Mouse (Mus musculus): Measurements from ENCODE around the gene Dgkq. TPM values are rescaled to one million over a fixed set of nuclear protein-coding genes. Genes with fewer than 3 reads are reported as not detected.

The Dgkq gene
- polyA plus RNA-seq, 1 experiment = 45.0 TPM

DNA sequence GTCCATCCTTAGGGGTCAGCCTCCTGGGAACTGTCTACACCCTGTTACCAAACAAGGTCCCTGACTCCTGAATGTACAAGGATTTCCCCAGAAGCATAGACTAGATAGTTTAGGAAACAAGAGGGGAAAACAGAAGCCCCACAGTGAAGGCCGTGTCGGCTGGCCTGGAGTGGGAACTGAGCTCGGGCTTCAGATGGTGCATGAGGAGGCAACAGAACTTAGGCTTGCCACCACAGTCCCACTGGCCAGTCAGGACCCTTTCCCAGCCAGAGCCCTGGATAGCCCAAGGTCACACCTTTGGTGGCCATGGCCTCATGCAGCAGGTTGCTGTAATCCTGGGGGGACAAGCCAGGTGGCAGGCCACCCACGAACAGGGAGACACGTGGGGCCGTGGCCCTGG, 16.1 kb downstream of the Dgkq start:
- no peak overlapping the region for H3K27ac ChIP-seq (ENCODE audit: control insufficient read depth, insufficient read depth, low read length)
- DNase-seq = no peak
- 98% methylated on average over 6 of the region's 6 CpGs for WGBS
- no peak overlapping the region for H3K4me3 ChIP-seq (ENCODE audit: control insufficient read depth, insufficient read depth, low read length)
- no peaks in the 10 kb centered on the region for H3K27me3 ChIP-seq (ENCODE audit: control insufficient read depth, insufficient read depth, low read length)
- H3K36me3 ChIP-seq (ENCODE audit: control insufficient read depth, insufficient read depth, low read length) = peaks cover 25% of the 10 kb centered on the region
- H3K4me1 ChIP-seq (replicated peaks; ENCODE audit: control insufficient read depth, insufficient read depth, low read length) = no peaks in the 10 kb centered on the region
- no peak for TF ChIP-seq POLR2A (IDR thresholded peaks at IDR 0.05; ENCODE audit: control insufficient read depth, extremely low read depth, insufficient read depth, low read length, poor library complexity)
- no peak for TF ChIP-seq CTCF (IDR thresholded peaks at IDR 0.05; ENCODE audit: borderline replicate concordance, control insufficient read depth, extremely low read depth, insufficient read depth, low read length, poor library complexity)

DNA sequence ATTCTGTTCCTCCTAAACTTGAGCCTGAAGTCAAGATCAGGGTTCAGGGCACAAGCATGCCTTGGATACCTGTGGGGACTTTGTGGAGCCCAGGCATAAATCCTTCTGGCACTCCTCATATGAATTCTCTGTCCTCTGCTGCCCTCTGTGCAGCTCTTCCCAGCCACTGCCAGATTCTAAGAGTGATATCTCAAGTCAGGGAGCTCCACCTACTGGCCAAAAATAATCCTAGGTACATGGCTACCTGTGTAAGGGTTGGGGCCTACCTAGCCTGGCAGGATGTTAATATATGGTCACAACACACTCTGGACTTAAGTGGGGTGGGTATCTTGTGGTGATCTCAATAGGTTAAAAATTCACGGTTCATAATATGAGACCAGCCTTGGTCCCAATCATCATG, 17.6 kb downstream of the Dgkq start:
- H3K4me3 ChIP-seq (ENCODE audit: control insufficient read depth, insufficient read depth, low read length) = no peak overlapping the region
- peaks cover 25% of the 10 kb centered on the region for H3K36me3 ChIP-seq (ENCODE audit: control insufficient read depth, insufficient read depth, low read length)
- TF ChIP-seq POLR2A (IDR thresholded peaks at IDR 0.05; ENCODE audit: control insufficient read depth, extremely low read depth, insufficient read depth, low read length, poor library complexity) (no peak), CTCF (IDR thresholded peaks at IDR 0.05; ENCODE audit: borderline replicate concordance, control insufficient read depth, extremely low read depth, insufficient read depth, low read length, poor library complexity) (no peak)
- peak; percentile 77 for DNase-seq
- H3K27me3 ChIP-seq (ENCODE audit: control insufficient read depth, insufficient read depth, low read length) = no peaks in the 10 kb centered on the region
- no peak overlapping the region for H3K27ac ChIP-seq (ENCODE audit: control insufficient read depth, insufficient read depth, low read length)
- 60% methylated on average over 1 of the region's 1 CpGs for WGBS
- H3K4me1 ChIP-seq (replicated peaks; ENCODE audit: control insufficient read depth, insufficient read depth, low read length) = no peaks in the 10 kb centered on the region

DNA sequence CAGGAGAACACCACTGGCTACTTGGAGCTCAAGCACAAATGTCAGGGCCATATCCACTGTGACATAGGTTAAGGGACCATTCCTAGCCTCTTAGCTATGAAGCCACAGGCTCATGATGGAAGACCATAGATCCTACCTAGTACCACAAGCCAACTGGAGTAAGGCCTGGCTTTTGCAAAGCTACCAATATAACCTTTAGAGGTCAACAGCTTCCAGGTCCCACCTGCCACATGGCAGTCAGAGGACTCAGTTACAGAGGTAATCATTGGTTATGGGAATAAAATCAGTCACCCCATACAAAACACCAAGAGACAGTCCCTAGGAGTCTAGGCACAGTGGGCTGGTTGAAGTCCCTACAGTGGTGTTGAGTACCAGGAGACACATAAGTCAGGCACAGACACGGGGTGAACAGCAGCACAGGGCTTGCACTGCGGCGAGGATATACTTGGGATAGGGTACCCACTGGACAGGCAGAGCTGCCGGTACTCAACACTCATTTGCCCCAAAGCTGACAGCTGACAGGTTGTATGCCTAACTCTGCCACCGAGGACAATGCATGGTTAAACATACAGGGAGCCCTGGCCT, 18.2 kb downstream of the Dgkq start:
- Histone ChIP-seq H3K36me3 (ENCODE audit: control insufficient read depth, insufficient read depth, low read length) (peaks cover 25% of the 10 kb centered on the region), H3K4me1 (replicated peaks; ENCODE audit: control insufficient read depth, insufficient read depth, low read length) (no peaks in the 10 kb centered on the region), H3K27me3 (ENCODE audit: control insufficient read depth, insufficient read depth, low read length) (no peaks in the 10 kb centered on the region), H3K4me3 (ENCODE audit: control insufficient read depth, insufficient read depth, low read length) (no peak overlapping the region), H3K27ac (ENCODE audit: control insufficient read depth, insufficient read depth, low read length) (no peak overlapping the region)
- no peak for DNase-seq
- 85% methylated on average over 5 of the region's 5 CpGs for WGBS
- no peak for TF ChIP-seq POLR2A (IDR thresholded peaks at IDR 0.05; ENCODE audit: control insufficient read depth, extremely low read depth, insufficient read depth, low read length, poor library complexity)
- TF ChIP-seq CTCF (IDR thresholded peaks at IDR 0.05; ENCODE audit: borderline replicate concordance, control insufficient read depth, extremely low read depth, insufficient read depth, low read length, poor library complexity) = no peak

DNA sequence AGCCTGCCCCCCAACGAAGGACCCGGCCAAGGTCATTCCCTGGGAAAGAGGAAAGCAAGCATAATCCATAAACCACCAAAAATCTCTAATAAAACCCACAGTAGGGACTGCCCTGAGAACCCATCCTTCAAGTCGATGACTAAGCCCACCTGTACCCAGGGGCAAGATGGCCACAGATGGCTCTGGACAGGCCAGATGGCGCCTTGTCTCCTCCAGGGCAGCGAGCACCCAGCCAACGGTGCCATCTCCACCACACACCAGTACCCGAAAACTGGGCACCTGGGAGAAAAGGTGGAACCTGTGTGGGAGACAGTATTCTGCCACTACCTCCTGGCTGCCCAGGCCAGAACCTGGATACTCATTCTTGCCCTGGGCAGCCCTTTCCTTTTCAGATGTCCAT, 19.1 kb downstream of the Dgkq start:
- H3K27me3 ChIP-seq (ENCODE audit: control insufficient read depth, insufficient read depth, low read length) = no peaks in the 10 kb centered on the region
- H3K36me3 ChIP-seq (ENCODE audit: control insufficient read depth, insufficient read depth, low read length) = peaks cover 25% of the 10 kb centered on the region
- no peaks in the 10 kb centered on the region for H3K4me1 ChIP-seq (replicated peaks; ENCODE audit: control insufficient read depth, insufficient read depth, low read length)
- WGBS = 97% methylated on average over 7 of the region's 7 CpGs
- H3K4me3 ChIP-seq (ENCODE audit: control insufficient read depth, insufficient read depth, low read length) = no peak overlapping the region
- TF ChIP-seq POLR2A (IDR thresholded peaks at IDR 0.05; ENCODE audit: control insufficient read depth, extremely low read depth, insufficient read depth, low read length, poor library complexity) = no peak
- no peak for TF ChIP-seq CTCF (IDR thresholded peaks at IDR 0.05; ENCODE audit: borderline replicate concordance, control insufficient read depth, extremely low read depth, insufficient read depth, low read length, poor library complexity)
- no peak for DNase-seq
- H3K27ac ChIP-seq (ENCODE audit: control insufficient read depth, insufficient read depth, low read length) = no peak overlapping the region

DNA sequence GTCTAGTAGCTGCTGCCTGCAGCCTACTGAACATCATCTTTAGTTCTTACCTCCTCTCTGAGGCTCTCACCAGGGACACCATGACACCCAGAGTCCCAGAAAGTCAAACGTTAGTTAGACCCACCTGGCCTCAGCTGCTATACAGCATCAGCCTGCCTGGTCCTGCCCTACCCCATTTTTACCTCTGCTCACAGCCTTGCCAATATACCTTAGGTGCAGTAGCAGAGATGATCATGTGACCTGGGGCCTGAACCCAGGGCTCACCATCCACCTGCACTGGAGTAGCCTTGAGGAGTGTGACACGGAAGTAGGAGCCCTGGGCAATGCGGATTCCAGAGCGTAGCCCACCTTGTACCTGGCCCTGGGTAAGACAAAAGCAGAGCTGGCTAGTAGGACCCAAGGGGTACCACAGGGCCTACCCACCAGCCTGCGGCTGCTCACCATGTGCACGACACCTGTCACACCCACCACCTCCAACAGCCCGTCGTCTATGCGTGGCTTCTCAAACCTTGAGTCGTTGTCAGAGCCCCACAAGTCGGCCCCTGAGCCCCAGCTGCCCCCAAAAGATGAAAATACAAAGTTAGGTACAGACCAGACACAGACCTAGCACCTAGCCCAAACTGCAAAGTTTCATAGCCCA, 20.4 kb downstream of the Dgkq start:
- H3K27ac ChIP-seq (ENCODE audit: control insufficient read depth, insufficient read depth, low read length) = no peak overlapping the region
- WGBS = 97% methylated on average over 11 of the region's 11 CpGs
- no peaks in the 10 kb centered on the region for H3K27me3 ChIP-seq (ENCODE audit: control insufficient read depth, insufficient read depth, low read length)
- TF ChIP-seq POLR2A (IDR thresholded peaks at IDR 0.05; ENCODE audit: control insufficient read depth, extremely low read depth, insufficient read depth, low read length, poor library complexity) = no peak
- TF ChIP-seq CTCF (IDR thresholded peaks at IDR 0.05; ENCODE audit: borderline replicate concordance, control insufficient read depth, extremely low read depth, insufficient read depth, low read length, poor library complexity) = no peak
- H3K36me3 ChIP-seq (ENCODE audit: control insufficient read depth, insufficient read depth, low read length) = peaks cover 15% of the 10 kb centered on the region
- H3K4me1 ChIP-seq (replicated peaks; ENCODE audit: control insufficient read depth, insufficient read depth, low read length) = no peaks in the 10 kb centered on the region
- no peak overlapping the region for H3K4me3 ChIP-seq (ENCODE audit: control insufficient read depth, insufficient read depth, low read length)
- DNase-seq = no peak

DNA sequence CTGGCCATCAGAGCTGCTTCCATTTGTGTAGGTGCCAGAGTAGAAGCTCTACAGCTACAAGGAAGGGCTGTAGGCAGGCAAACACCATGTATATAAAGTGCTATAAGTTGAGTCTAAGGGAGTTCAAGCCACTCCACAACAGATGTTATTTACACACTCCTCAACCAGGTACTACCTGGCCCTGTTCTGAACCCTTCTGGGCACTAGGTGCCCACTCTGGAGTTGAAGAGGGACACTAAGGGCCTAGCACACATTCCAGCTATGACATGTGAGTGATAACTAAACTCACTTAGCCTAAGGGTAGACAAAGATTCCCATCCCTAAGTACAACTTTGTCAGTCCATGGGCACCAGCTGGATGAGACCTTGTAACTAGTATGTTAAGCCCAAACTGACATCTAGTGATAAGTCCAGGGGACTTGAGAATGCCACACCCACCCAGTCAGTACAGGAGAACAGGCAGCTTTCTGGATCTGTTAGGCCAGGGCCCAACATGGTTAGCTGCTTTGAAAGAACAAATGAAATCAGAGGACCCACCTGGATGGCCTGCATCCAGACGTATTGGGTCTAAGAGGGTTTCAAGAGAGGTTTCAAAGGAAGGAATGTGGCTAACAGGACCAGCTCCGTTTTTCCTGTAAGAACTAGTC, 21.5 kb downstream of the Dgkq start:
- WGBS = 95% methylated on average over 2 of the region's 2 CpGs
- TF ChIP-seq POLR2A (IDR thresholded peaks at IDR 0.05; ENCODE audit: control insufficient read depth, extremely low read depth, insufficient read depth, low read length, poor library complexity) (no peak), CTCF (IDR thresholded peaks at IDR 0.05; ENCODE audit: borderline replicate concordance, control insufficient read depth, extremely low read depth, insufficient read depth, low read length, poor library complexity) (no peak)
- Histone ChIP-seq H3K36me3 (ENCODE audit: control insufficient read depth, insufficient read depth, low read length) (0 out of 2 replicates have a peak, but pooled peaks cover 10% of the 10 kb centered on the region), H3K4me1 (replicated peaks; ENCODE audit: control insufficient read depth, insufficient read depth, low read length) (no peaks in the 10 kb centered on the region), H3K27ac (ENCODE audit: control insufficient read depth, insufficient read depth, low read length) (no peak overlapping the region), H3K27me3 (ENCODE audit: control insufficient read depth, insufficient read depth, low read length) (no peaks in the 10 kb centered on the region), H3K4me3 (ENCODE audit: control insufficient read depth, insufficient read depth, low read length) (no peak overlapping the region)
- DNase-seq = no peak

Measured in thymus, adult 2 months (tissue).